Mouse (Mus musculus) brain, embryonic 14.5 days (tissue): ENCODE measurements at regions not wholly inside any gene's neighbourhood (a gene's known extent, or its start where the extent isn't known, plus 50 kb on each side); places are given as distances from the start of the nearest gene placed in this dataset.

ENCODE experiments used
- CTCF ChIP-seq: fragments of 200-500 bp; IDR thresholded peaks from 2 replicates; pipeline ENCODE4 v1.5.1; 2012; ENCODE audit warnings: inconsistent platforms, mild to moderate bottlenecking, moderate library complexity, borderline replicate concordance; ENCODE audit not compliant: insufficient read depth, insufficient read length; ENCODE audit errors: extremely low read depth
- POLR2A ChIP-seq: fragments of 200-500 bp; IDR thresholded peaks from 2 replicates; pipeline ENCODE4 v1.6.1; 2012; ENCODE audit warnings: mild to moderate bottlenecking, inconsistent platforms, borderline replicate concordance; ENCODE audit not compliant: poor library complexity, insufficient read depth, insufficient read length, severe bottlenecking; ENCODE audit errors: extremely low read depth

DNA sequence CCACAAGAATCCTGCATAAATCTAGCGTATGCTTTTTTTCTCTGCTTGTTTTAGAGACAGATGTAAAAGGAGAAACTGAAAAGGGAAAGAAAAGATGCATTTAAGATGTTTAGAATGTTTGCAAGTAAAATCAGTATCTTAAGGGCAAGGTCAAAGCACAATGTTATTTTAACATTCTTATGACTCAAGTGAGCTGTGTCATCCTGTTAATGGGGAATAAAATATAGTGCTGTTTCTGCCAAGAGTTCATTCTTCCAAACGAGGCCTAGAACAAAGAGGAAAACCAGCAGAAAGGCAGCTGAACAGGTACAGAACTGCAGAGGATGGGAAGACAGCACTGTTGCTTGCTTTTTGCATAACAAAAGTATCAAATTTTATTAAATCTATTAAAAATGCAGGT lies 156.7 kb upstream of the Tmtc1 start:
- no peak for TF ChIP-seq POLR2A
- no peak for TF ChIP-seq CTCF
